Mouse (Mus musculus) olfactory bulb, adult 2 months (tissue): ENCODE data around the gene Snrnp40. TPM values are rescaled to one million over a fixed set of nuclear protein-coding genes. Genes with fewer than 3 reads are reported as not detected.

Experiments
- H3K27ac ChIP-seq: fragments of 200-500 bp; 2 replicates; pipeline ENCODE4 v1.5.1; 2012; ENCODE audit warnings: low read depth, low read length; ENCODE audit not compliant: insufficient read depth
- H3K4me1 ChIP-seq: fragments of 200-500 bp; 2 replicates; pipeline ENCODE4 v1.6.1; 2012; ENCODE audit warnings: low read length; ENCODE audit not compliant: control insufficient read depth, insufficient read depth
- H3K4me3 ChIP-seq: fragments of 200-500 bp; 2 replicates; pipeline ENCODE4 v1.5.1; 2012; ENCODE audit warnings: mild to moderate bottlenecking, low read depth, low read length, moderate library complexity; ENCODE audit not compliant: insufficient read depth
- CTCF ChIP-seq: fragments of 200-500 bp; IDR thresholded peaks from 2 replicates; pipeline ENCODE4 v1.5.1; 2012; ENCODE audit warnings: low read depth, mild to moderate bottlenecking, low read length, moderate library complexity; ENCODE audit not compliant: insufficient read depth
- POLR2A ChIP-seq: fragments of 200-500 bp; IDR thresholded peaks from 2 replicates; pipeline ENCODE4 v1.6.1; 2012; ENCODE audit warnings: mild to moderate bottlenecking, low read depth, low read length, moderate library complexity; ENCODE audit not compliant: insufficient read depth
- WGBS: fragments of 180-500 bp; shearing (Covaris S2); methylation state at CpG from one replicate; pipeline ENCODE4 v1.1.7; 2018; 5-methylcytosine and 5-hydroxymethylcytosine counted together
- polyA plus RNA-seq: library from polyadenylated mRNA; stranded (reverse); fragments of >200 nt; gene quantifications from 2 replicates; pipeline ENCODE4 v1.2.4, GENCODE M21; 2012; ENCODE audit warnings: low replicate concordance; ENCODE audit not compliant: missing spikeins, insufficient read depth, insufficient read length

Gene Snrnp40
- not detected in 2 replicates for polyA plus RNA-seq

- H3K4me1 ChIP-seq, result peaks cover 4% of the 10 kb centered on the region; the same call in 1 of the 2 replicates
- peak within 1 kb of the TSS; percentile 73 for H3K4me3 ChIP-seq
- under 1% methylated on average over 49 of the region's 49 CpGs for WGBS
- peak within 1 kb of the TSS; percentile 24; the same call in 1 of the 2 replicates for H3K27ac ChIP-seq
- TF ChIP-seq CTCF (no peak), POLR2A (peak; percentile 82)
These were observed at the start of gene Snrnp40, which contains the start of gene Zcchc17 for GRCm38 (mm10) chr4:130359486-130360237. Gene Snrnp40, plus strand, starts transcription at chr4:130360132. Gene Zcchc17, minus strand, starts transcription at chr4:130359943.

GRCm38 (mm10) chr4:130312526-130312925 lies 47.4 kb upstream of the Snrnp40 start:
- Histone ChIP-seq H3K4me1 (peaks cover 21% of the 10 kb centered on the region), H3K4me3 (no peak overlapping the region), H3K27ac (no peak overlapping the region)
- 87% methylated on average over 3 of the region's 3 CpGs for WGBS
- TF ChIP-seq POLR2A (no peak), CTCF (no peak)

- Histone ChIP-seq H3K4me1 (peaks cover 15% of the 10 kb centered on the region), H3K4me3 (no peak overlapping the region), H3K27ac (no peak overlapping the region)
- 92% methylated on average over 4 of the region's 4 CpGs for WGBS
- TF ChIP-seq CTCF, result no peak
- TF ChIP-seq POLR2A, result no peak
These were observed 46.4 kb upstream of the Snrnp40 start for GRCm38 (mm10) chr4:130313552-130313951.

- TF ChIP-seq POLR2A (no peak), CTCF (no peak)
- WGBS, result 66% methylated on average over 13 of the region's 13 CpGs
These were observed 44.0 kb upstream of the Snrnp40 start for GRCm38 (mm10) chr4:130315771-130316527.

GRCm38 (mm10) chr4:130316691-130317090 lies 43.2 kb upstream of the Snrnp40 start:
- TF ChIP-seq POLR2A (no peak), CTCF (no peak)
- 82% methylated on average over 10 of the region's 10 CpGs for WGBS
- Histone ChIP-seq H3K4me1 (0 out of 2 replicates have a peak, but pooled peaks cover 2% of the 10 kb centered on the region), H3K27ac (no peak overlapping the region), H3K4me3 (no peak overlapping the region)

More at GRCm38 (mm10) chr4:130315771-130316527, 44.0 kb upstream of the Snrnp40 start:
- Histone ChIP-seq H3K4me1 (0 out of 2 replicates have a peak, but pooled peaks cover 2% of the 10 kb centered on the region), H3K27ac (no peak overlapping the region), H3K4me3 (no peak overlapping the region)

GRCm38 (mm10) chr4:130318122-130318521 lies 41.8 kb upstream of the Snrnp40 start:
- TF ChIP-seq CTCF, result no peak
- Histone ChIP-seq H3K4me3 (no peak overlapping the region), H3K4me1 (0 out of 2 replicates have a peak, but pooled peaks cover 2% of the 10 kb centered on the region), H3K27ac (no peak overlapping the region)
- WGBS, result 69% methylated on average over 3 of the region's 3 CpGs

GRCm38 (mm10) chr4:130319564-130319963 lies 40.4 kb upstream of the Snrnp40 start:
- H3K4me1 ChIP-seq, result 0 out of 2 replicates have a peak, but pooled peaks cover 2% of the 10 kb centered on the region
- no peak for TF ChIP-seq POLR2A

GRCm38 (mm10) chr4:130321640-130322039 lies 38.3 kb upstream of the Snrnp40 start:
- Histone ChIP-seq H3K4me3 (no peak overlapping the region), H3K27ac (no peak overlapping the region), H3K4me1 (no peaks in the 10 kb centered on the region)
- TF ChIP-seq CTCF (no peak), POLR2A (no peak)
- 93% methylated on average over 7 of the region's 7 CpGs for WGBS

More at GRCm38 (mm10) chr4:130319564-130319963, 40.4 kb upstream of the Snrnp40 start:
- no peak overlapping the region for H3K27ac ChIP-seq
- H3K4me3 ChIP-seq, result no peak overlapping the region
- 96% methylated on average over 7 of the region's 7 CpGs for WGBS

GRCm38 (mm10) chr4:130322567-130322966 lies 37.4 kb upstream of the Snrnp40 start:
- Histone ChIP-seq H3K4me1 (no peaks in the 10 kb centered on the region), H3K4me3 (no peak overlapping the region), H3K27ac (no peak overlapping the region)
- 85% methylated on average over 7 of the region's 7 CpGs for WGBS
- TF ChIP-seq CTCF (no peak), POLR2A (no peak)
